Mouse (Mus musculus) C2C12 (cell line): Measurements from ENCODE around the gene Foxc2. TPM values are rescaled to one million over a fixed set of nuclear protein-coding genes. Genes with fewer than 3 reads are reported as not detected.
A peak's percentile ranks its signal among the peaks of the same experiment; 100 is the strongest.

Experiments
- H3K27me3 ChIP-seq: one replicate; pipeline ENCODE4 v1.6.1; 2011; ENCODE audit not compliant: control insufficient read depth, insufficient read depth, insufficient read length
- H3K36me3 ChIP-seq: one replicate; pipeline ENCODE4 v1.6.1; 2011; ENCODE audit not compliant: control insufficient read depth, insufficient read depth
- H3K4me3 ChIP-seq: one replicate; pipeline ENCODE4 v1.5.1; 2011; ENCODE audit warnings: mild to moderate bottlenecking, control low read depth; ENCODE audit not compliant: poor library complexity, insufficient read depth, severe bottlenecking
- H3K79me2 ChIP-seq: one replicate; pipeline ENCODE4 v1.6.1; 2011; ENCODE audit not compliant: control insufficient read depth, insufficient read depth
- H3K79me3 ChIP-seq: one replicate; pipeline ENCODE4 v1.6.1; 2011; ENCODE audit warnings: low read depth, control low read depth
- H3ac ChIP-seq: one replicate; pipeline ENCODE3; 2011; ENCODE audit warnings: low read depth; ENCODE audit not compliant: control insufficient read depth, insufficient read length
- CEBPB ChIP-seq: IDR thresholded peaks from one replicate; pipeline ENCODE4 v1.6.1; 2011; ENCODE audit warnings: low read depth, mild to moderate bottlenecking, control low read depth, moderate library complexity
- CTCF ChIP-seq: IDR thresholded peaks from one replicate; pipeline ENCODE4 v1.5.1; 2011; ENCODE audit not compliant: control insufficient read depth, insufficient read depth, insufficient read length
- FOSL1 ChIP-seq: IDR thresholded peaks from one replicate; pipeline ENCODE4 v1.8.0; 2011; ENCODE audit warnings: mild to moderate bottlenecking, low read length; ENCODE audit not compliant: poor library complexity, insufficient read depth, severe bottlenecking
- MAX ChIP-seq: IDR thresholded peaks from one replicate; pipeline ENCODE4 v1.6.1; 2011; ENCODE audit warnings: mild to moderate bottlenecking, control low read depth
- MYOD1 ChIP-seq: IDR thresholded peaks from one replicate; pipeline ENCODE4 v1.6.1; 2011; ENCODE audit warnings: low read depth; ENCODE audit not compliant: control insufficient read depth, insufficient read length
- MYOG ChIP-seq: IDR thresholded peaks from one replicate; pipeline ENCODE4 v1.6.1; 2011; ENCODE audit not compliant: control insufficient read depth, insufficient read length; ENCODE audit errors: extremely low read depth
- USF1 ChIP-seq: IDR thresholded peaks from one replicate; pipeline ENCODE4 v1.6.1; 2011; ENCODE audit warnings: low read depth, mild to moderate bottlenecking, control low read depth, moderate library complexity
- polyA plus RNA-seq: library from polyadenylated mRNA; unstranded; fragments of >200 nt; fragmentation: generic; extraction: Trizol; gene quantifications from one replicate; pipeline ENCODE4 v1.2.1, GENCODE M21; 2012; ENCODE audit warnings: missing spikeins

Gene Foxc2
- polyA plus RNA-seq, 1 experiment: 22.9 TPM

- no peaks in the 10 kb centered on the region for H3K79me2 ChIP-seq
- H3K27me3 ChIP-seq: peaks cover 96% of the 10 kb centered on the region
- no peaks in the 10 kb centered on the region for H3K36me3 ChIP-seq
- TF ChIP-seq MYOG (no peak), CEBPB (no peak), MYOD1 (no peak), USF1 (no peak)
- no peak within 1 kb of the TSS for H3ac ChIP-seq
- H3K4me3 ChIP-seq: peak within 1 kb of the TSS; percentile 21
- no peaks in the 10 kb centered on the region for H3K79me3 ChIP-seq
These were observed 31.6 kb upstream of the Foxc2 start, which contains the start of gene Foxf1 for GRCm38 (mm10) chr8:121084210-121084951. Foxf1 (plus strand) TSS chr8:121084386.

- no peak overlapping the region for H3ac ChIP-seq
These were observed 31.0 kb upstream of the Foxc2 start for GRCm38 (mm10) chr8:121085011-121085410.

GRCm38 (mm10) chr8:121085561-121085960 is 30.4 kb upstream of the Foxc2 start:
- Histone ChIP-seq H3K79me3 (no peaks in the 10 kb centered on the region), H3K4me3 (no peak overlapping the region), H3K79me2 (no peaks in the 10 kb centered on the region), H3K27me3 (peaks cover 96% of the 10 kb centered on the region), H3ac (no peak overlapping the region), H3K36me3 (no peaks in the 10 kb centered on the region)
- TF ChIP-seq CTCF: no peak
- TF ChIP-seq CEBPB: no peak
- TF ChIP-seq MAX: no peak
- TF ChIP-seq MYOG: no peak
- no peak for TF ChIP-seq FOSL1
- TF ChIP-seq USF1: no peak
- no peak for TF ChIP-seq MYOD1

More at GRCm38 (mm10) chr8:121085011-121085410, 31.0 kb upstream of the Foxc2 start:
- TF ChIP-seq CTCF (no peak), MAX (no peak), FOSL1 (no peak), MYOD1 (no peak), USF1 (no peak), CEBPB (no peak), MYOG (no peak)
- H3K79me2 ChIP-seq: no peaks in the 10 kb centered on the region
- peaks cover 96% of the 10 kb centered on the region for H3K27me3 ChIP-seq
- H3K79me3 ChIP-seq: no peaks in the 10 kb centered on the region
- no peaks in the 10 kb centered on the region for H3K36me3 ChIP-seq
- no peak overlapping the region for H3K4me3 ChIP-seq

GRCm38 (mm10) chr8:121086004-121086900 is 29.7 kb upstream of the Foxc2 start:
- H3K79me3 ChIP-seq: no peaks in the 10 kb centered on the region
- no peak for TF ChIP-seq CEBPB
- no peak for TF ChIP-seq USF1
- TF ChIP-seq FOSL1: no peak
- no peak for TF ChIP-seq MAX
- no peak for TF ChIP-seq MYOD1
- TF ChIP-seq CTCF: no peak
- no peak for TF ChIP-seq MYOG
- peaks cover 96% of the 10 kb centered on the region for H3K27me3 ChIP-seq
- H3K36me3 ChIP-seq: no peaks in the 10 kb centered on the region
- H3K79me2 ChIP-seq: no peaks in the 10 kb centered on the region
- H3K4me3 ChIP-seq: no peak overlapping the region
- H3ac ChIP-seq: no peak overlapping the region

- H3K79me3 ChIP-seq: no peaks in the 10 kb centered on the region
- TF ChIP-seq MAX (no peak), MYOG (no peak), CEBPB (no peak), USF1 (no peak), FOSL1 (no peak), MYOD1 (no peak), CTCF (no peak)
- H3ac ChIP-seq: no peak overlapping the region
- H3K4me3 ChIP-seq: no peak overlapping the region
- H3K36me3 ChIP-seq: no peaks in the 10 kb centered on the region
- peaks cover 88% of the 10 kb centered on the region for H3K27me3 ChIP-seq
- no peaks in the 10 kb centered on the region for H3K79me2 ChIP-seq
These were observed 27.7 kb upstream of the Foxc2 start for GRCm38 (mm10) chr8:121088281-121088680.
